Mouse (Mus musculus) lung, postnatal 0 days (tissue): Measurements from ENCODE around the gene Pam16. TPM values are rescaled to one million over a fixed set of nuclear protein-coding genes. Genes with fewer than 3 reads are reported as not detected.

Experiments used
- ATAC-seq: fragments of 200-750 bp; cut with Nextera tagmentation; 2 replicates; pipeline ENCODE4 v1.8.0; 2017; ENCODE audit warnings: moderate library complexity
- DNase-seq: peaks from one replicate; pipeline ENCODE4 v3.0.0-alpha.2; 2016; ENCODE audit warnings: low spot score
- H3K27ac ChIP-seq: fragments of 300-500 bp; sonication (generic); 2 replicates; pipeline ENCODE4 v1.5.1; 2014; ENCODE audit warnings: antibody characterized with exemption, mild to moderate bottlenecking, low read length, mixed read lengths
- H3K27me3 ChIP-seq: fragments of 300-500 bp; sonication (generic); replicated peaks from 2 replicates; pipeline ENCODE4 v1.6.1; 2014; ENCODE audit warnings: low read length, mixed read lengths; ENCODE audit not compliant: insufficient read depth
- H3K36me3 ChIP-seq: fragments of 300-500 bp; sonication (generic); 2 replicates; pipeline ENCODE4 v1.6.1; 2014; ENCODE audit warnings: low read length, mixed read lengths; ENCODE audit not compliant: insufficient read depth
- H3K4me1 ChIP-seq: fragments of 300-500 bp; sonication (generic); 2 replicates; pipeline ENCODE4 v1.6.1; 2014; ENCODE audit warnings: antibody characterized with exemption, low read depth, low read length, mixed read lengths; ENCODE audit not compliant: insufficient read depth
- H3K4me2 ChIP-seq: fragments of 300-500 bp; sonication (generic); replicated peaks from 2 replicates; pipeline ENCODE4 v1.6.1; 2014; ENCODE audit warnings: low read depth, mild to moderate bottlenecking, low read length, moderate library complexity, mixed read lengths
- H3K4me3 ChIP-seq: fragments of 300-500 bp; sonication (generic); 2 replicates; pipeline ENCODE4 v1.5.1; 2014; ENCODE audit warnings: low read depth, low read length
- H3K9ac ChIP-seq: fragments of 300-500 bp; sonication (generic); replicated peaks from 2 replicates; pipeline ENCODE4 v1.6.1; 2014; ENCODE audit warnings: low read depth, mild to moderate bottlenecking
- H3K9me3 ChIP-seq: fragments of 300-500 bp; sonication (generic); 2 replicates; pipeline ENCODE4 v1.6.1; 2016; ENCODE audit warnings: low read length, mixed read lengths
- CTCF ChIP-seq: IDR thresholded peaks from 2 replicates; pipeline ENCODE4 v1.5.1; 2016; ENCODE audit warnings: antibody characterized with exemption, mild to moderate bottlenecking
- EP300 ChIP-seq: IDR thresholded peaks from 2 replicates; pipeline ENCODE4 v1.6.1; 2016; ENCODE audit warnings: antibody characterized with exemption, mild to moderate bottlenecking, control low read depth
- WGBS: fragments of 180-500 bp; shearing (Covaris S2); extraction: QIAGEN DNeasy Blood & Tissue Kit; methylation state at CpG from one replicate; pipeline ENCODE4 v1.1.7; 2014; 5-methylcytosine and 5-hydroxymethylcytosine counted together
- polyA plus RNA-seq: library from polyadenylated mRNA; unstranded; fragments of >200 nt; fragmentation: Nextera tagmentation; extraction: Ambion mirVana; gene quantifications from 2 replicates; pipeline ENCODE4 v1.2.1, GENCODE M21; 2015

The Pam16 gene
- polyA plus RNA-seq, 1 experiment from 2014 or later = 78.4 TPM

- ATAC-seq (no peak), DNase-seq (no peak)
- H3K27ac ChIP-seq = no peak overlapping the region
- H3K9ac ChIP-seq = no peak overlapping the region
- H3K27me3 ChIP-seq = no peaks in the 10 kb centered on the region
- H3K4me1 ChIP-seq = peaks cover 20% of the 10 kb centered on the region
- H3K4me3 ChIP-seq = no peak overlapping the region
- 85% methylated on average over 5 of the region's 5 CpGs for WGBS
- H3K9me3 ChIP-seq = no peaks in the 10 kb centered on the region
- H3K4me2 ChIP-seq = no peak overlapping the region
- TF ChIP-seq EP300 (no peak), CTCF (no peak)
- H3K36me3 ChIP-seq = no peaks in the 10 kb centered on the region
These were observed 24.4 kb upstream of the Pam16 start for GRCm38 (mm10) chr16:4649211-4649610.

- H3K9ac ChIP-seq = no peak overlapping the region
- H3K36me3 ChIP-seq = no peaks in the 10 kb centered on the region
- DNase-seq = no peak
- WGBS = 86% methylated on average over 28 of the region's 28 CpGs
- peaks cover 26% of the 10 kb centered on the region for H3K4me1 ChIP-seq
- no peaks in the 10 kb centered on the region for H3K9me3 ChIP-seq
- H3K4me2 ChIP-seq = no peak overlapping the region
- H3K27ac ChIP-seq = no peak overlapping the region
- ATAC-seq = no peak
- H3K4me3 ChIP-seq = no peak overlapping the region
- TF ChIP-seq CTCF = no peak
- no peak for TF ChIP-seq EP300
- no peaks in the 10 kb centered on the region for H3K27me3 ChIP-seq
These were observed 23.7 kb upstream of the Pam16 start for GRCm38 (mm10) chr16:4648416-4649023.

DNA sequence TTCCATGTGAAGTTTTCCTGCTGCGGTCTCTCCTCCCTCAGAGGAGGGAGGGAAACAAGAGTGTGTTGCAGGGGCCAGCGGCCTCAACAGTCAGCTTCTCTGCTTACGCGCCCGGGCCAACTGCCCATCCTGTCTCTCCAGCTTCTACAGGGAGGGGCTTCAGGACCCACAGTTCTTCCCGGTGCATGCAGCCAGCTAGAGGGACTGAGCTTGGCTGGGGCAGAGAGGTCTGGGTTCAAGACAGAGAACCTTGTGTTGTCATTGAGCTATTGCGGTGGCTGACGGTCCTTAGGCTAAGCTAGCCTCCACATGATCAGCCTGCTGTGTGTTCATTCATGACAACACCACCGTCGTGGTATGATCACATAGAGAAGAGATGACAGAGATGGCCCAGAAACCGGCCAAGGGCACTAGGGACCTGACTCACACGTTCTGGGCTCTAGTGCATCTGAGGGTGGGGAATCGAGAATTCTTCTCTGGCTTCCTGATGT is 22.9 kb upstream of the Pam16 start:
- Histone ChIP-seq H3K27me3 (no peaks in the 10 kb centered on the region), H3K4me2 (no peak overlapping the region), H3K27ac (peak overlapping the region; percentile 11; the same call in 1 of the 2 replicates), H3K4me1 (peaks cover 34% of the 10 kb centered on the region), H3K9me3 (no peaks in the 10 kb centered on the region), H3K4me3 (no peak overlapping the region), H3K9ac (no peak overlapping the region), H3K36me3 (no peaks in the 10 kb centered on the region)
- ATAC-seq (peak; percentile 16; the same call in 1 of the 2 replicates), DNase-seq (peak; percentile 68)
- TF ChIP-seq EP300 (no peak), CTCF (no peak)
- WGBS = 45% methylated on average over 13 of the region's 13 CpGs

- H3K36me3 ChIP-seq = no peaks in the 10 kb centered on the region
- no peak overlapping the region for H3K9ac ChIP-seq
- DNase-seq (no peak), ATAC-seq (no peak)
- no peak overlapping the region for H3K4me2 ChIP-seq
- H3K4me3 ChIP-seq = no peak overlapping the region
- H3K4me1 ChIP-seq = peaks cover 38% of the 10 kb centered on the region
- H3K27ac ChIP-seq = no peak overlapping the region
- no peaks in the 10 kb centered on the region for H3K9me3 ChIP-seq
- no peaks in the 10 kb centered on the region for H3K27me3 ChIP-seq
- WGBS = 43% methylated on average over 4 of the region's 4 CpGs
- TF ChIP-seq CTCF = no peak
- no peak for TF ChIP-seq EP300
These were observed 22.0 kb upstream of the Pam16 start for GRCm38 (mm10) chr16:4646831-4647230.

- H3K27ac ChIP-seq = no peak overlapping the region
- no peaks in the 10 kb centered on the region for H3K9me3 ChIP-seq
- no peak for ATAC-seq
- no peak for DNase-seq
- no peak overlapping the region for H3K4me2 ChIP-seq
- H3K36me3 ChIP-seq = no peaks in the 10 kb centered on the region
- H3K27me3 ChIP-seq = no peaks in the 10 kb centered on the region
- WGBS = 71% methylated on average over 4 of the region's 4 CpGs
- H3K9ac ChIP-seq = no peak overlapping the region
- TF ChIP-seq CTCF (no peak), EP300 (no peak)
- H3K4me3 ChIP-seq = no peak overlapping the region
- H3K4me1 ChIP-seq = peaks cover 45% of the 10 kb centered on the region
These were observed 21.1 kb upstream of the Pam16 start for GRCm38 (mm10) chr16:4645867-4646266.

DNA sequence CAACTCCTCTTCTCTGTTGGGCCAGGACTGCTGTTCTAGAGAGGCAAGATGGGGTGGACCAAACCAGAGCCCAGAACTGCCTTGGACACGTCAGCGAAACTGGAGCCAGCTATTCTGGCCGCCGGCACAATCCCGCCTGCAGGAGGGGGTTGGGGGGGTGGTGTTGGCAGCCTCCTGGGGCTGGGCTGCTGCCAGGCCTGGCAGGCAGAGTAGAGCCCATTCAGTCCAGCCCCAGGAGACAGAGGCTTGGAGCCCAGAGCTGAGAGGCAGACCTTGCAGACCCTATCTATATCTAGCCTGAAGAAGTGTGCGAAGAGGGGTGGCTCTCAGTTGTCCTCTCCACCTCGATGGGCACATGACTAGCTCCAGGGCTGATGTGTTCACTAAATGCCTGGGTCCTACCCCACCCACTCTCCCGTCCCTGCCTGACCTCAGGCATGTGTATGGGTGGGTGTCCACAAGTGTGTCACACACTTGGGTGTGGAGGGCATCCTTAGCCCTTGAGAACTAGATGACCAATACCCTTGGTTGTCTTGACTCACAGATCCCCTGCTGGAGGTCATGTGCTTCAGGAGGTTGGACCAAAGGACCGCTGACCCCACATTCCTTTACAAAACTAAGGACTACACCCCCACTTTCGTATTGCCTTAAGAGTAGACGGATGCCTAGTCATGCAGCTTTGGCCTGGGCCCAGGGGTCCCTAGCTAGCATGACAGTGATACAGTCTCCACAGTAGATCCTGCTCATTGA is 19.1 kb upstream of the Pam16 start:
- Histone ChIP-seq H3K4me1 (peaks cover 48% of the 10 kb centered on the region), H3K4me2 (no peak overlapping the region; the same call in 1 of the 2 replicates), H3K4me3 (no peak overlapping the region), H3K9me3 (no peaks in the 10 kb centered on the region), H3K27ac (peak overlapping the region; percentile 85), H3K27me3 (no peaks in the 10 kb centered on the region), H3K9ac (no peak overlapping the region), H3K36me3 (no peaks in the 10 kb centered on the region)
- TF ChIP-seq CTCF (no peak), EP300 (no peak)
- DNase-seq (peak; percentile 83), ATAC-seq (peak; percentile 22)
- 21% methylated on average over 11 of the region's 11 CpGs for WGBS
